Comparison of ENCODE assay signal across 8 mouse cellular contexts in the genomic region with DNA sequence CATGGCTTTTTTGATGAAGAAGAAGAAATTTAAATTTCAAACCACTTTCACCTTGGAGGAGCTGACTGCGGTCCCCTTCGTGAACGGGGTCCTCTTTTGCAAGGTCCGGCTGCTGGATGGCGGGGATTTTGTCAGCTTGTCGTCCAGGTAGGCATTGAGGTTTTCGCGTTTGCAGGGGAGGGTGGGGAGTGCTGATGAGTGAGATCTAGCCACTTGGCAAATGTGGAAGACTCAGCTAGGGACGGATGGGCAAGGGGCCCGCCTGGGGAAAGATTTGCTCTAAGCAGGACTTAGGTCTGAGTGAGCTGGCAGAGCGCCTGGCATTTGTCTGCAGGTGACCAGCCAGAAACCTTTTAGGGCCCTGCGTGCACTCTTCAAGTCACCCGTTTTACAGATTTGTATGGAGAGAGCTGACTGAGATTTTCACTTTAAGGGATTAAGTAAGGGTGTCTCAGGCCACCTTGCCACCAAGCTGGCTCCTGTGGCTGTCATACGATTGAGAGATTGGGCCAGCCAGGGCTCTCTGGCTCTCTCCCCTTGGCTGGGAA. TPM values are rescaled to one million over a fixed set of nuclear protein-coding genes. Genes with fewer than 3 reads are reported as not detected.
DNase-seq lines count a peak whose midpoint lies in the region; ATAC-seq and TF ChIP-seq lines count a peak whose summit lies in the region.

No protein-coding gene starts in this region.

- H3K4me1 ChIP-seq in lung, adult 2 months (ENCODE audit: control insufficient read depth, insufficient read depth, low read length) = peaks cover 15% of the 10 kb centered on the region; the same call in 1 of the 2 replicates
- peaks cover 53% of the 10 kb centered on the region for H3K4me1 ChIP-seq in forebrain, embryonic 15.5 days

- TF ChIP-seq CTCF in lung, adult 2 months (IDR thresholded peaks at IDR 0.05; ENCODE audit: insufficient read depth, low read length) = no peak

- H3K4me2 ChIP-seq in forebrain, embryonic 15.5 days (replicated peaks) = peak overlapping the region; percentile 73

- 2% methylated on average over 14 of the region's 14 CpGs for WGBS in lung, adult 2 months
- WGBS in forebrain, embryonic 15.5 days = 1% methylated on average over 14 of the region's 14 CpGs

- ATAC-seq in forebrain, embryonic 15.5 days (replicated peaks) = no peak

- H3K27me3 ChIP-seq in forebrain, embryonic 15.5 days = no peaks in the 10 kb centered on the region

- no peak overlapping the region; the same call in 1 of the 2 replicates for H3K27ac ChIP-seq in forebrain, embryonic 15.5 days (replicated peaks)

- H3K36me3 ChIP-seq in forebrain, embryonic 15.5 days = no peaks in the 10 kb centered on the region

- DNase-seq in lung, adult 2 months = peak; percentile 45
- no peak for DNase-seq in lung, postnatal 25 days (ENCODE audit: low spot score)
- peak; percentile 77 for DNase-seq in brain, adult 2 months (ENCODE audit: low read depth, low spot score)
- peak; percentile 77 for DNase-seq in kidney, adult 9 months
- peak; percentile 35 to 38 for DNase-seq in lung, postnatal 4 days
- DNase-seq in testis, postnatal 10 days (ENCODE audit: low spot score) = peak; percentile 72
- DNase-seq in urinary bladder, postnatal 25 days (ENCODE audit: low spot score) = no peak

- no peak for TF ChIP-seq POLR2A in lung, adult 2 months (IDR thresholded peaks at IDR 0.05; ENCODE audit: borderline replicate concordance, extremely low read depth, low read depth, low read length)

- H3K9me3 ChIP-seq in forebrain, embryonic 15.5 days = no peaks in the 10 kb centered on the region

- peak overlapping the region; percentile 94 for H3K9ac ChIP-seq in forebrain, embryonic 15.5 days (replicated peaks)

- H3K4me3 ChIP-seq in lung, adult 2 months (replicated peaks; ENCODE audit: extremely low read depth, low read depth, low read length) = peak overlapping the region; percentile 64
- H3K4me3 ChIP-seq in forebrain, embryonic 15.5 days = peak overlapping the region; percentile 100

RNA-seq across cellular contexts. Expression of a gene that starts 1.0 kb away (rescaled TPM):
- 23.7 and 24.0 TPM in 2 replicates for polyA plus RNA-seq in lung, adult 2 months (2012; rRNA removed)
- polyA plus RNA-seq in forebrain, embryonic 15.5 days (2015; fragmentation: Nextera tagmentation; extraction: Ambion mirVana) = 5.7 and 6.1 TPM in 2 replicates

RNA-seq across cellular contexts. Expression of a gene that starts 34.5 kb away (rescaled TPM):
- 116 and 118 TPM in 2 replicates for polyA plus RNA-seq in lung, adult 2 months (2012; rRNA removed)
- 136 TPM in 2 replicates for polyA plus RNA-seq in forebrain, embryonic 15.5 days (2015; fragmentation: Nextera tagmentation; extraction: Ambion mirVana)

RNA-seq across cellular contexts. Expression of a gene that starts 38.4 kb away (rescaled TPM):
- polyA plus RNA-seq in lung, adult 2 months (2012; rRNA removed) = 0.12 and 0.55 TPM in 2 replicates
- 3.5 and 4.2 TPM in 2 replicates for polyA plus RNA-seq in forebrain, embryonic 15.5 days (2015; fragmentation: Nextera tagmentation; extraction: Ambion mirVana)

RNA-seq across cellular contexts. Expression of a gene that starts 39.3 kb away (rescaled TPM):
- not detected in 2 replicates for polyA plus RNA-seq in lung, adult 2 months (2012; rRNA removed)
- 0.23 and 0.24 TPM in 2 replicates for polyA plus RNA-seq in forebrain, embryonic 15.5 days (2015; fragmentation: Nextera tagmentation; extraction: Ambion mirVana)

RNA-seq across cellular contexts. Expression of a gene that starts 50.7 kb away (rescaled TPM):
- polyA plus RNA-seq in lung, adult 2 months (2012; rRNA removed) = 39.5 and 40.4 TPM in 2 replicates
- 25.9 and 26.4 TPM in 2 replicates for polyA plus RNA-seq in forebrain, embryonic 15.5 days (2015; fragmentation: Nextera tagmentation; extraction: Ambion mirVana)

Comparison
In these comparisons a context has a peak if more than half of its experiments do, and no peak if none do; other contexts are left out.
1. DNase-seq: peak in lung, adult 2 months (single experiment), brain, adult 2 months (single experiment), kidney, adult 9 months (single experiment), lung, postnatal 4 days (2 of 2) and testis, postnatal 10 days (single experiment); none in lung, postnatal 25 days (single experiment) and urinary bladder, postnatal 25 days (single experiment).